Mouse (Mus musculus) spleen, adult 2 months (tissue): ENCODE results near the gene Inpp4a. TPM values are rescaled to one million over a fixed set of nuclear protein-coding genes. Genes with fewer than 3 reads are reported as not detected.
A peak's percentile ranks its signal among the peaks of the same experiment; 100 is the strongest.

Experiments
- DNase-seq, 2 experiments: peaks; one replicate each; pipeline versions ENCODE4 v3.0.0 to v3.0.0-alpha.2; 2012 to 2021; ENCODE audit warnings: low spot score in 2 of 2, low read depth in 1 of 2
- H3K27ac ChIP-seq: fragments of 200-500 bp; 2 replicates; pipeline ENCODE4 v1.5.1; 2012; ENCODE audit warnings: low read length, inconsistent platforms; ENCODE audit not compliant: insufficient read depth
- H3K27me3 ChIP-seq: fragments of 200-500 bp; 2 replicates; pipeline ENCODE4 v1.6.1; 2012; ENCODE audit warnings: mild to moderate bottlenecking, moderate library complexity, low read length, inconsistent platforms; ENCODE audit not compliant: control insufficient read depth, insufficient read depth
- H3K36me3 ChIP-seq: fragments of 200-500 bp; 2 replicates; pipeline ENCODE4 v1.6.1; 2012; ENCODE audit warnings: mild to moderate bottlenecking, low read length, inconsistent platforms; ENCODE audit not compliant: control insufficient read depth, insufficient read depth
- H3K4me1 ChIP-seq: fragments of 200-500 bp; 2 replicates; pipeline ENCODE4 v1.6.1; 2011; ENCODE audit warnings: inconsistent platforms; ENCODE audit not compliant: control insufficient read depth, insufficient read depth, insufficient read length
- H3K4me3 ChIP-seq: fragments of 200-500 bp; 2 replicates; pipeline ENCODE4 v1.5.1; 2011; ENCODE audit warnings: mild to moderate bottlenecking, inconsistent platforms; ENCODE audit not compliant: insufficient read depth, insufficient read length; ENCODE audit errors: extremely low read depth
- CTCF ChIP-seq: fragments of 200-500 bp; IDR thresholded peaks from 2 replicates; pipeline ENCODE4 v1.5.1; 2011; ENCODE audit warnings: mild to moderate bottlenecking, inconsistent platforms; ENCODE audit not compliant: insufficient read depth, insufficient read length, insufficient replicate concordance; ENCODE audit errors: extremely low read depth
- POLR2A ChIP-seq: fragments of 200-500 bp; IDR thresholded peaks from 2 replicates; pipeline ENCODE4 v1.6.1; 2011; ENCODE audit warnings: low read depth, low read length, inconsistent platforms
- WGBS: fragments of 180-500 bp; shearing (Covaris S2); methylation state at CpG from one replicate; pipeline ENCODE4 v1.1.7; 2018; 5-methylcytosine and 5-hydroxymethylcytosine counted together
- polyA plus RNA-seq: library from polyadenylated mRNA; depleted of rRNA; stranded (reverse); fragments of >200 nt; gene quantifications from 2 replicates; pipeline ENCODE4 v1.2.3, GENCODE M21; 2012

Inpp4a gene
- polyA plus RNA-seq, 1 experiment, result 14.0 TPM

DNA sequence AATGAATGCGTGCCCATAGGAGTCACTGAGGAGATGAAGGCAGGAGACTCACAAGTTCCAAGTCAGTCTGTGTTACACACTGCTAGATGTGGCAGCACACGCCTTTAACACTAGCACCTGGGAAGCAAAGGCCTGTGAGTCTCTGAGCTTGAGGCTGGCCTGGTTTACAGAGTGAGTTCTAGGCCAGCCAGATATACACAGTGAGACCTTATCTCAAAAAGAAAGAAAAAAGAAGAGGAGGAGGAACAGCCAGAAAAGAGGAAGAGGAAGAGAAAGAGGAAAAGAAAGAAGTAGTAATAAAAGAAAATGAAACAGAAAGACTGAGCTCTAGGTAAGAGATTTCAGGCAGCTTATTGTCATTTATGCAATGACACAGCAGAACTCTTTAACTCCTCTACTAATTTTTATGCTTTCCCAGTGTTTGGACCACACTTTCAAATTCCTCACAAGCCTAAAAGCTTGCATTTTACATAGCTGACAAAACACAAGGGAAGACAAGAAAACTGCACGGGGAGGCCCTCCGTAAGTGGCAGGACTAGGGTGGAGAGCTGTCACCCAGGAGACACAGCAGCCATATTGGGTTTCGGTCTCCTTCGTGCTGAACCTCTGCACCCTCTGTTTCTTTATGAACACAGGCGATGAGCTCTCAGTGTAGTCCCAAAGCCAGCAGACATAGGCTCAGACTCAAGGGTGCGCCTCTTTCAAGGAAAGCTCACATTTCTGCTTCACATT is 127.6 kb downstream of the Inpp4a start:
- H3K4me1 ChIP-seq, result peaks cover 9% of the 10 kb centered on the region; the same call in 1 of the 2 replicates
- no peaks in the 10 kb centered on the region for H3K27me3 ChIP-seq
- TF ChIP-seq CTCF (no peak), POLR2A (no peak)
- 90% methylated on average over 8 of the region's 8 CpGs for WGBS
- H3K36me3 ChIP-seq, result peaks cover 2% of the 10 kb centered on the region; the same call in 1 of the 2 replicates
- no peak for DNase-seq
- no peak overlapping the region for H3K4me3 ChIP-seq
- H3K27ac ChIP-seq, result no peak overlapping the region

DNA sequence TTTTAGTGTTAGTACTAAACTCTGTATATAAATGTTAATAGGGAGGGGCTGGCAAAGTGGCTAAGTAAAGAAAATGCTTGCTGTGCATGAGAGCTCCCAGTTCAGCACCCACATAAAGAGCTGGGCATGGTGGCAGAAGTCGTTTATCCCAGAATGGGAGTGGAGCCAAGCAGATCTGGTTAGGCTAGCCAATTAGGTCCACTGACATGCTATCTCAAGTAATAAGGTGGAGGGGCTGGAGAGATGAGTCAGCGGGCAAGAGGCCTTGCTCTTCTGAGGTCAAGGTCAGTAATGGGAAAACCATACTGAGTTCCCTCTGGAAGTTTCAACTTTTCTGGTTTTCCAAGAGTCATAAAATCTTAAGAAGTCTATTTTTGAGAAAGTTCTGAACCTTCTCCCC is 129.2 kb downstream of the Inpp4a start:
- H3K36me3 ChIP-seq, result peaks cover 8% of the 10 kb centered on the region
- H3K27me3 ChIP-seq, result no peaks in the 10 kb centered on the region
- H3K27ac ChIP-seq, result no peak overlapping the region
- 69% methylated on average over 2 of the region's 2 CpGs for WGBS
- no peak for DNase-seq
- 0 out of 2 replicates have a peak overlapping the region, but pooled peaks have one; percentile 89 for H3K4me3 ChIP-seq
- H3K4me1 ChIP-seq, result peaks cover 9% of the 10 kb centered on the region; the same call in 1 of the 2 replicates
- TF ChIP-seq POLR2A (no peak), CTCF (no peak)

DNA sequence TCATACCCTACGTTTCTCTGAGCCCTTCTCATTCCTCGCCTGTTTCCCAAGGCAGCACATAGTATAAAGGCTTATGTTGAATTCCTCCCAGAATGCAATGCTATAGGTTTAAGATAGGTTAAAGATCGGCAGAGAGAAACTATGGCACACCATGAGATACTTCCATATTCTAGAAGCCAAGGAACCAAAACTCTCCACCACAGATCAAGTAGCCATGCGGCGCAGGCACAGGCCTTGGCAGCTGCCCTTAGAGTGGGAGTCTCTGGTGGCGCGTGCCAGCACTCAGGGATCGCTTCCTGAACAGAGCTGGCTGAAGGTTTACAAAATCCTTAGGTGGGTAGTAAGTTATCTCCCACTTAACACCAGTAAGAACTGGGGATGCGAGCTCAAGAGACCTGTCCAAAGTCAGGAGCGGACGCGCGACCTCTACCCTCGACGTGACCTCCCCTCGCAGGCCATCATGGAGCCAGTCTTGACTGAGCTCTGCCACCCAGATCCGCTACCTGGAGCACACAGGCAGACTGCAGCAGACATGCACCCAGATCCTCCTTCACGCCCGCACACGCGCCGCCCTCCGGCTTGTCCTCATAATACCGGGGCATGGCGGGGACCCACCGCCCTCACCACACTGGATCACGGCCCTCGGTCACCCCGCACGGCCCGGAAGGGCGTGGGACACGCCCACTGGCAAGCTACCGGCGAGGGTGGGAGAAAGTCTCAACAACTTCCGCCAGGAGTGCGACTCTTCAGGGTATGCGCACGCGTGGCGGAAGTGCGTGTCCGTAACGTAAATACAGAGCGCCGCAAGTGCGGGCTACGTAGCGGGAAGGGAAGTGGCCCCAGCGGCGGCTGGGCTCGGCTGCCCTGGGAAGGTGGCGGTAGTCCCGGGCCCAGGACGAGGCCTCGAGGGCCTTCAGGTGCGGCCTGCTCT is 130.0 kb downstream of the Inpp4a start, which contains the start of the genes Coa5 and Unc50:
Gene Coa5 (minus strand): TSS at position 738 of the 931 bp plus-strand sequence.
Gene Unc50 (plus strand): TSS at position 774 of the 931 bp plus-strand sequence.
- Histone ChIP-seq H3K36me3 (peaks cover 11% of the 10 kb centered on the region), H3K4me3 (peak within 1 kb of the TSS; percentile 91), H3K27ac (peak within 1 kb of the TSS; percentile 79), H3K4me1 (peaks cover 9% of the 10 kb centered on the region; the same call in 1 of the 2 replicates), H3K27me3 (no peaks in the 10 kb centered on the region)
- no peak for TF ChIP-seq CTCF
- TF ChIP-seq POLR2A, result peak; percentile 83
- 2% methylated on average over 54 of the region's 57 CpGs for WGBS
- peak; percentile 89 to 94 for DNase-seq

DNA sequence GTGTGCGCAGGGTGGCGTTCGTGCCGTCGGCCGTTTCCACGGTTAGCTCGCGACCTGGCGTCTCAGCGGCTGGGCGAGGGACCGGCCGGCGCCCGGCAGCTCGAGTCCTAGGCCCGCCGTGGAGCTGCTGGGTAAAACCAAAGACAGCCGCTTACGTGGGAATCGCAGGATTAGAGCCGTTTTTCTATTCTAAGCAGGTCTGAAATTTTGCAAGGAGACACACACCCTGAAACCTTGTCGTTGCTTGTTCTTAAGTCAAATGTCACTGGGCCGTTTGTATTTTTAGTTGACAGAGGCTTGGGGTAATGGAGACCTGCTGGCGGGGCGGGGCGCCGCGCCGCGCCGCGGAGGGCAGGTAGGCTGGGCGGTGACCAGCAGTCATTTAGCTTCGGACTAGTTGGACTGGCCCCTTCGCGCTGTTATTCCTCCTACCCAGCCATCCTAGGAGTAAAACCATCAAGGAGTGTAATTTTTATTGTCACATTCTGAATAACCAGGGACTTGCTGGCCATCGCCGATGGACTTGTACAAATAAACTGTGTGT is 130.7 kb downstream of the Inpp4a start:
- H3K27me3 ChIP-seq, result no peaks in the 10 kb centered on the region
- peak overlapping the region; percentile 79 for H3K27ac ChIP-seq
- peak overlapping the region; percentile 91 for H3K4me3 ChIP-seq
- 3% methylated on average over 40 of the region's 40 CpGs for WGBS
- DNase-seq, result no peak
- H3K36me3 ChIP-seq, result peaks cover 11% of the 10 kb centered on the region
- no peak for TF ChIP-seq POLR2A
- peaks cover 9% of the 10 kb centered on the region; the same call in 1 of the 2 replicates for H3K4me1 ChIP-seq

DNA sequence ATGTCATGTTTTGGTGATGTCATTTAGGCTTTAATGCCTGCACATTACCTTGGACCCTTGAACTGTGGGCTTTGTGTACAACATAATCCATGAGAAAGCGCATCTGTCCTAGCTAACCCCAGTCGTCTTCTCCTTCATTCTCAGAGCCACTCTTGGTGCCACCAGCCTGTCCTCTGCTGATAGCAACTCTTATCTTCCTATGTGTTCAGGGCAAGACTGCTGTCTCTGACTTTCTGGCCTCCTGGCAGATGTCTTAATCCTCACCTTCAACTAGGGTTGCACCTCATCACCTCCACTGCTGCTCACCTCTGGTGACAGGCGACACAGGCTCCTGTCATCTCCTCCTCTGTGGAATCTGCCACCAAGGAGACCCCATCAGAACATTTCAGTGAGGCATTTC is 136.8 kb downstream of the Inpp4a start:
- H3K4me3 ChIP-seq, result no peak overlapping the region
- H3K4me1 ChIP-seq, result no peaks in the 10 kb centered on the region
- H3K27me3 ChIP-seq, result no peaks in the 10 kb centered on the region
- TF ChIP-seq POLR2A (no peak), CTCF (no peak)
- H3K36me3 ChIP-seq, result peaks cover 50% of the 10 kb centered on the region
- 89% methylated on average over 3 of the region's 3 CpGs for WGBS
- no peak overlapping the region for H3K27ac ChIP-seq
- no peak for DNase-seq

DNA sequence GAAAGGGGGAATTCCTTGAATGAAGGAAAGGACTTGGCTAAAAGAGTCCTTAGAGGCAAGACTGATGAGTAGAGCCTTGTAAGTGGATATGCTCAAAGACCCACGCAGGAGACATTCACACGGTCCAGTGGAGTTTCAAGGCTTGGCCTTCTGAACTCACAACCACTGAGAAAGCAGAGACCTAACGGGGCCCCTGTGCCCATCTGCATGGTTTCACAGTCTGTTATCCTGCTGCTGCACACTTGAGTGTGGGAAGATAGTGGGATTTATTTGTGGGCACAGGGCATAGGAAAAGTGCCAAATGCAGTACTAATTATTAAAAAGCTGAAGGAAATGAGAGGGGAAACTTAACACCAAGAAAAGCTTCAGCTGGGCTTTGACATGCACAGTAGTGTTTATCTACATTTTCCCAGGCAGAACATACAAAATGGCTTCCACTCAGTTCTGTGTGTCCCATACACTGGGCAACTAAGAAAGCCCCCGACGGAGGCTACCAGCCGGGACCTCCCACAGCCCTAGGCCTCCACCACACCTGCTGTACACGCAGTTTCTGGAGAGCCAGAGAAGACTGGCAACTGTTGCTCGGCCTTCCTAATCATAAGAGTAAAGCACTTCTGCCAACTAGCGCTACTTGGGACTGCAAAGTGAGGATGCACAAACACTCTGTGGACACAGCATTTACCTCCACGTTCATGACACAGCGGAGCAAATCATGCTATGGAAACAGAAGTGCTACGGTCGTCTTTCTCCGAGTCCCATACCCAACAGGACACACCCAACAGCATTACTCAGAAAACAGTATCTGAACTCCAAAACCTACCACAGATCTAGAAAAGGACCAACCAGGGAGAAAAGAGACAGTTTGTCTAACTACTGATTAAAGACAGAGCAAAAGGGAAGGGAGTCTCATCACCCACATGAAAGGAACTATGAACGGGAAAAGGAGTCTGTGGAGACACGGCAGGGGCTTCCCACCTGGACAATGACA is 143.5 kb downstream of the Inpp4a start:
- Histone ChIP-seq H3K36me3 (peaks cover 28% of the 10 kb centered on the region), H3K27me3 (no peaks in the 10 kb centered on the region), H3K27ac (no peak overlapping the region), H3K4me3 (no peak overlapping the region), H3K4me1 (no peaks in the 10 kb centered on the region)
- 91% methylated on average over 16 of the region's 16 CpGs for WGBS
- TF ChIP-seq CTCF, result no peak
- TF ChIP-seq POLR2A, result no peak
- DNase-seq, result no peak
